ENCODE assay signal across 25 mouse cellular contexts in the genomic region with DNA sequence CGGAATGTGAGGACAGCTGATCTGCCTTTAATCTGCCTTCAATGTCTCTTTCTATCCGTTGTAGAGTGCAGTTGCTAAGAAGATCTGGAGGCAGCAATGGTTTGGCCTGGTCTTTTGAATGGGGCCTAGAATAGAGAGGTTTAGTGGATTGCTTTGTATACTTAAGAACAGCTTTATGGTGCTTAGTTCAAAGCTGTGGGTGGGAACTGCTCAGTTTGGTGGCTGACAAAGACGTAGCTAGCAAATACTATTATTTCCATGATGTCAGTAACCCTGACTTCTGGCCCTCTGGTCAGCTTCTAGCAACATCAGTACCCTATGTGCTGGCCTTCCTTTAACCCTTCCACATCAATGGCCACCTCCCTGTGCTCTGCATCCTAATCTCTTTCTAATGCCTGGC.
"Had no signal": no experiment of that assay in that cellular context is flagged by ENCODE, and none has a peak within 500 bp of the region (broad histone marks: within the 10 kb centered on the region; RNA-seq: fewer than 3 reads in every experiment).

No protein-coding gene starts in this region.

- H3K36me3 ChIP-seq: heart, embryonic 10.5 days; heart, embryonic 12.5 days; hindbrain, embryonic 10.5 days; hindbrain, embryonic 13.5 days; hindbrain, embryonic 15.5 days; kidney, embryonic 15.5 days; limb, embryonic 10.5 days; limb, embryonic 12.5 days had no signal

- DNase-seq: gastrocnemius, adult 2 months; gastrocnemius, postnatal 10 days; gastrocnemius, postnatal 25 days; heart, adult 18-20 months; heart, postnatal 10 days; heart, postnatal 4 days; kidney, adult 11 months; kidney, adult 2 months; kidney, adult 9 months; kidney, postnatal 14 days; kidney, postnatal 36 days; layer of hippocampus, adult 9-11 months; layer of hippocampus, postnatal 36 days; liver had no signal

- H3K4me2 ChIP-seq: heart, embryonic 12.5 days; hindbrain, embryonic 13.5 days; hindbrain, embryonic 15.5 days; kidney, embryonic 15.5 days; limb, embryonic 12.5 days had no signal

- H3K4me3 ChIP-seq: gastrocnemius, adult 2 months; heart, embryonic 10.5 days; heart, embryonic 12.5 days; hindbrain, embryonic 10.5 days; hindbrain, embryonic 13.5 days; hindbrain, embryonic 15.5 days; kidney, embryonic 15.5 days; limb, embryonic 10.5 days; limb, embryonic 12.5 days had no signal

- H3K9me3 ChIP-seq: heart, embryonic 10.5 days; heart, embryonic 12.5 days; hindbrain, embryonic 10.5 days; hindbrain, embryonic 13.5 days; hindbrain, embryonic 15.5 days; kidney, embryonic 15.5 days; limb, embryonic 10.5 days; limb, embryonic 12.5 days had no signal

- H3K27ac ChIP-seq: gastrocnemius, adult 2 months; heart, embryonic 10.5 days; hindbrain, embryonic 10.5 days; hindbrain, embryonic 13.5 days; hindbrain, embryonic 15.5 days; hindbrain, postnatal 0 days; kidney, embryonic 15.5 days; kidney, postnatal 0 days; limb, embryonic 10.5 days; limb, embryonic 12.5 days had no signal

- H3K9ac ChIP-seq: heart, embryonic 12.5 days; hindbrain, embryonic 13.5 days; hindbrain, embryonic 15.5 days; kidney, embryonic 15.5 days; limb, embryonic 12.5 days had no signal

- H3K27me3 ChIP-seq: heart, embryonic 12.5 days; hindbrain, embryonic 13.5 days; hindbrain, embryonic 15.5 days; kidney, embryonic 15.5 days; limb, embryonic 12.5 days had no signal

- ATAC-seq: hindbrain, postnatal 0 days; intestine, embryonic 16.5 days had no signal

- H3K4me1 ChIP-seq: hindbrain, embryonic 13.5 days; hindbrain, embryonic 15.5 days; kidney, embryonic 15.5 days; limb, embryonic 10.5 days; limb, embryonic 12.5 days had no signal
